Mouse (Mus musculus): Measurements from ENCODE around the gene Galm.
A peak's percentile ranks its signal among the peaks of the same experiment; 100 is the strongest.
"Not testable (repeated sequence)": the region's sequence is repeated elsewhere in the genome, so short reads cannot be mapped to it uniquely, and the experiment has no call there.

The Galm gene

DNA sequence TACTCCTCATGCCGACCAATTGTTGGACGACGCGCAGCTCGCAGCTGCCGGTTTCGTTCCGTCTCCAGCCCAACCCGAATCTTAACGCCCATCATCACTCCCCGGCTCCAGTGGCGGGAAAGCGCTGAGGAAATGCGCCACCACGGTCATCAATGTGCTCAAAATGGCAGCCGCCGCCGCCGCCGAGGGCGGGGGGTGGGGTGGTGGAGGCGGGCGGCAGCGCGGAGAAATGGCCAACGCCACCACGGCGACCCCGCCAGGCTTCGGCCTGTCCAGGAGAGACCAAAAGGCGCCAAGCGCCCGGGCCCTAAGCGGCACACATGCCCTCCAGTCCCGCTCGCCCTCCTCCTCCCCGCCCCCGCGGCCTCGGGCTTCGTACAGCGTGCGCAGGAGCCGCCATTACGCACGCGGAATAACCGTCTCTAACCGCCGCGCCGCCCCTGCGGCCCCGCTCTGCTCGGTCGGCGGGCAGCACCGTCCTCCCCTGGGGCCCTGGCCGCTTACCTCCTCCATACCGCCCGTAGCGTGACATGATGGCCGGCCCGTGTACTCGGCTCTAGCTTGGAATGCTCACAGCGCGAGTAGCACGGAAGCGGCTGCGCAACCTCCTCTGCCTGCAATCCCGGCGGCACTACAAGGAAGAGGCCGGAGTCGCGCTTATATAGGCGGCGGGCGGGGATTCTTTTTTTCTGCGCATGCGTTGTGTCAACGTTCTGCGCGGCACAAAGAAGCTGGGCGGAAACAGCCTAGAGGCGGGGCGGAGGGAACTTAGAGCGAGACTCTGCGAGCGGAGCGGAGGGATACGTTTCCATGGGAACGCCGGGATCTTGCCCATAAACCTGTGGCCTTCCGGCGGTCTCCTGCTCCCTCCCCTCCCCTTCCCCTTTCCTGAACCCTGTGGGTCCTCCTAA, 79.7 kb downstream of the Galm start, which contains the start of the genes Srsf7 and Ttc39d:
Gene Srsf7 (minus strand): TSS at position 637 of the 911 bp plus-strand sequence.
Gene Ttc39d (plus strand): TSS at position 790 of the 911 bp plus-strand sequence.
- DNase-seq (ENCODE audit: low spot score in 2 of 2), result peak; percentile 96 to 97

DNA sequence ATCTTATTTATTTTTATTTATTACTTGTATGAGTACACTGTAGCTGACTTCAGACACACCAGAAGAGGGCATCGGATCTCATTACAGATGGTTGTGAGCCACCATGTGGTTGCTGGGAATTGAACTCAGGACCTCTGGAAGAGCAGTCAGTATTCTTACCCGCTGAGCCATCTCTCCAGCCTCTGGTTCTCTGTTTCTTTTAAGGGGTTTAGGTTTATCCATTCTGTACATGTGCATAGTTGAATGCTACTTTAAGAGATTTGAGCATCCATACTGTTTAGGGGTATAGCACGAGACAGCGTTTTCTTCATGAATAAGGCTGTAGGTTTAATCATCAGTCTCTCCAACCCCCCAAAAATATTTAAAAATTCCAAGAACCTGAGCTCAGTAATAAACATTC, 86.7 kb downstream of the Galm start:
- DNase-seq (ENCODE audit: low spot score in 2 of 2), result not testable (repeated sequence)

DNA sequence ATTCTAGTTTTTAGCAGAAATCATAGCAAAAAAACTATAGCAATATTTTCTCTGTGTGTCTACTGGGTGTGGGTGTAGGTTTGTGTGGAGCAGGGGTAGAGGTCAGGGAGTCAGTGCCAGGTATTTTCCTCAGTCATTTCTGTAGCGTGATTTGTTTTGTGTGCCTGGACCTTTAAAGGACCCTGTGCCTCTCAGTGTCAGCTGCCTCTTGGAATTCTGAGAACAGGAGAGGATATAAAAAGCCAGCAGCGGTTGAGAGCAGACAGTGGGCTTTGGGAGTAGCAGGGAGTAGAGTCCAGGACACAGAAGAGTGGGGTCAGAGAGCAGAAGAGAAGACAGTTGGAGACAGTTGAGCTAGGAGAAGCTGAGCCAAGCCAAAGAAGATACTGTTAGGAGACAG, 92.9 kb downstream of the Galm start:
- no peak for DNase-seq (ENCODE audit: low spot score in 2 of 2)

DNA sequence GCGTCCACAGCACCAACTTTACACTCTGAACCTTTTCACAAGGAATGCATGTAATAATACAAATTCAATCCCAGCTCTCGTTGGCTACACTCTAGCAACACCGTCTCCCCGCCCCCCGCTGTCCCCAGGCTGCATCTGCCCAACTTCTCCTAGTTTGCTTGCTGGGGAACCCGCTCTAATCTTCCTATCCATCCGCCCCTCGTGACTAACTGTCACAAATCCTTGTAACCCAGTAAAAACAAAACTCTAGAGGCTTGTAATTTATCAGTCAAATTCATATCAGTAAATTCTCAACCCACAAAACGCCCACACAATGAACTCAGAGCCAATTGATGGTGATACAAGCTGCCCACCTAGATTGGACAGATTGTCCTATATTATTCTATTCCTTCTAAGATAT, 93.9 kb downstream of the Galm start:
- DNase-seq (ENCODE audit: low spot score in 2 of 2), result no peak

DNA sequence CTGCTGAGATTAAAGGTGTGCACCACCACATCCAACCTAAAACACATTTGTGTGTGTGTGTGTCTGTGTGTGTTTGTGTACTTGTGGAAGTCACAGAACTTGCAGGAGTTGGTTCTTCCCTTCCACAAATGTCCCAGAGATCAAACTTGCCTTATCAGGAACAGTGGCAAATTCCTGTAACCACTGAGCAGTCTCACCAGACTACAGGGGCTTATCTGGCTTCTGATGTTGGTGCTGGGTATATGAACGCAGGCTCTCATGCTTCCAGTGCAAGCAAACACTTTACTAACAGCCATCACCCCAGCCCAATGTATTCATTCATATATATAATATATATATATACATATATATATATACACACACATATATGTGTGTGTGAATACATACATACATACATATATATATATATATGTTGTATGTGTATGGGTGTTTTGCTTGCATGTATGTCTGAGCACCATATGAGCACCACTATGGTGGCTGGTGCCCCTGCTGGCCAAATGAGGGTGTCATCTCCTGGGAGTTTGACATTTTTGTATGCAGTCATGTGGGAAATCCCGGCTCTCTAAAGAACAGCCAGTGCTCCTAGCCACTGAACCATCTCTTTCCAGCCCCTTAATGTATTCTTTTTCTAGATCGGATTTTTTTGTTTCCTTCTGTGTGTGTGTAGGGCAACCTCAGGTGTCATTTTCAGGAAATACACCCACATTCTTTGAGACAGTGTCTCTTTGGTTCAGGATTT, 94.8 kb downstream of the Galm start:
- peak in 1 of 2 experiments; percentile 18 for DNase-seq (ENCODE audit: low spot score in 2 of 2)

DNA sequence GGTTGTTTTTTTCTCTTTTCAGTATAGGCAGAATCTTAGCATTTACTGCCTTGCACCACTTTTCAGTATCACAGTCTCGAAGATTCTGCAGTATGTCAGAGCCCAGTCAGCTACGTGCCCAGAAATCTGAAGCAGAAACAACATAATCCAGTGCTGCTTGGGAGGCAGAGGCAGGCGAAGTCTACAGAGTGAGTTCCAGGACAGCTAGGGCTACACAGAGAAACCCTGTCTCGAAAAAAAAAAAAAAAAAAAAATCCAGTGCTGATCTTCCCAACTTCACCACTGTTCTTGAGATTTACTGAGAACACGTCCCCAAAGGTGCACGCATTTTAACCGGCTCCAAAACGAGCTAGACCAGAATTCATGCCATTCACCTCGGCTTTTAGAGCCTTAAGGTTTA, 96.6 kb downstream of the Galm start:
- DNase-seq (ENCODE audit: low spot score in 2 of 2), result no peak

DNA sequence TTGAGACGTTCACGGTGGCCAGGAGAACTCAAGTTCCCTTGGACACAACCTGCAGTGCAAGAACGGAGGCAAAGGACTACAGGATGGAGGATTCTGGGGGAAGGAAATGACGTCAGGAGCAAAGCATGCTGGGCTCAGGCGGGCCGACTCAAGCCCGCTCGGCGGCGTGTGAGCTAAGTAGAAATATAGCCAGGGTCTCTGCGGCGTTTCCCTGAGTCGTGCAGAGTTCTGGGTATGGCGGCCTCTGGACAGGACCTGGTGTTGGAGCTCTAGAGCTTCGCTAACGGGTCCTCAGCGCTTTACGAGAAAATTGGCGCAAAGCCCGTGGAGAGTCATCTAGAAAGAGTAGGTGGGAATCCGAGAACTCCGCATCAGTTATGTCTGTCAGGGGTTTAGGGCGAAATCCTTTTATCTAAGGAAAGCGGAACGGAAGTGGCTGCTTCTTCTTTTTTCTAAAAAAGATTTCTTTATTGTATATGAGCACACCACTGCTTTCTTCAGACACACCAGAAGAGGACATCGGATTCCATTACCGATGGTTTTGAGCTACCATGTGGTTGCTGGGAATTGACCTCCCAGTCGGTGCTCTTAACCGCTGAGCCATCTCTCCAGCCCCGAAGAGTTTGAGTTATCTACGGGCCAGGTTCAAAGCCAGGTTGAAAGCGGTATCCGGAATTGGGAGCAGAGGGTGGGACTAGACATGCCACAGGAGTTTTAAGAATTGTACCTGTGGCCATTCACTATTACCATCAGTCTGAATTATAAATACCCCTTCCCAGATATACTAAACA, 97.2 kb downstream of the Galm start, which contains the start of gene Gemin6:
Gene Gemin6 (plus strand): TSS at position 116 of the 791 bp plus-strand sequence.
- DNase-seq (ENCODE audit: low spot score in 2 of 2), result peak; percentile 85 to 87

DNA sequence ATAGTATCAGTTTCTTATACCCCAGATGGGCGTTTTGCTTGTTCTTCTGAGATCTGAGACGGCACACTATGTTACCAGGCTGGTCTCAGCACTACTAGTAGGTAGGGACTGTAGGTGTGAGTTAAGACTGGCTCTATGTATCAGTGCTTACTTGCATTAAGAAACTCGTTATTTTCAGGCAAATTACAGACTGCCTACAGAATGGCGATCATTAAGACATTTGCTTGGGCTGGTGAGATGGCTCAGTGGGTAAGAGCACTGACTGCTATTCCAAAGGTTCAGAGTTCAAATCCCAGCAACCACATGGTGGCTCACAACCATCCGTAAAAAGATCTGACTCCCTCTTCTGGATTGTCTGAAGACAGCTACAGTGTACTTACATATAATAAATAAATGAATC, 97.9 kb downstream of the Galm start:
- DNase-seq (ENCODE audit: low spot score in 2 of 2), result not testable (repeated sequence)

DNA sequence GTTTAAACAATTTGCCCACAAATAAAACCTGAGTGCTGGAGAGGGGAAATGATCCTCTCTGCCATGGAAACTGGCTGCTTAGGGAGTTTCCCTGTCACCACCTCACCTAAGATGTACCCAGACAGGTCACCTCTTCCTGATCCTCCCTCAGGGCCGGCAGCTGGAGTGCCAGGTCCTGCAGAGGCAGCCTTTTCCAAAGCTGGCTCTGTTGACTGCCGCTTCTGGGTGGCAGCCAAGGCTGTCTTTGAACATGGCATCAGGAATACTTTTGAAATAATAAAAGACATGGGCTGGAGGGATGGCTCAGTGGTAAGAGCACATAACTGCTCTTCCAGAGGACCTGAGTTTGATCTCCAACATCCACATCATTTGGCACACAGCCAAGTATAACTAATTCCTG, 102.1 kb downstream of the Galm start:
- no peak for DNase-seq (ENCODE audit: low spot score in 2 of 2)

DNA sequence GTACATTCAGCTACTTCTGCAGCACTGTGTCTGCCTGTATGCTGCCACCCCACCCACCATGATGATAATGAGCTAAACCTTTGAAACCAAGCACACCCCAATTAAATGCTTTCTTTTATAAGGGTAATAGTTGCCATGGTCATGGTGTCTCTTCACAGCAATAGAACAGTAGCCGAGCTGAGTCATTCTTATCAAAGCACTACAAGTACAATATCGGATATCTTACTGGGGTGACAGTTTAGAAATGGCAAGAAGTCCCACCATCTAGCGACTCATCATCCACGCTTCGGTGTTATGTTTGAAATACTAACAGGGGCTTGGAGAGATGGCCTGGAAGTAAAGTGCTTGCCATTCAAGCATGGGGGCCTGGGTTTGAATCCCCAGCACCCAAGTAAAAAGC, 106.6 kb downstream of the Galm start:
- no peak for DNase-seq (ENCODE audit: low spot score in 2 of 2)

DNA sequence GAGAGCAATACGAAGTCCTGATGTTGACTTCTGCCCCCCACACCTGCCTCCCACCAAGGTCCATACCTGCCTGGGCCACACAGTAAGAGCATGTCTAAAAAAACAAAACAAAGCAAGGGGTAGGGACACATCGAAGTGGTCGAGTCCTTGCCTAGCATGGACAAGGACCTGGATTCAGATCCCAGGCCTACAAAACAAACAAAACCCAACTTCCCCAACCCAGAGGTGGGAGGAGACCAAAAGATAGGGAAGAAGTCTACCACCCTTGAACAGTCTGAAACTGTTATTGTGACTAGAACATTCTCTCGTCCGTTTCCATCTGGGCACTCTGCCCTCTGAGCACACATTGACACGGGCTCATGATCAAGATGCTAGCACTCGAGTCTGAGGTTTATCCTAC, 107.1 kb downstream of the Galm start:
- no peak for DNase-seq (ENCODE audit: low spot score in 2 of 2)

Data from spleen, postnatal 36 days (tissue).